Mouse (Mus musculus): ENCODE measurements around the gene Cpox.

GRCm38 (mm10) chr16:58756191-58756590 lies 86.1 kb downstream of the Cpox start:
- TF ChIP-seq CTCF (conservative IDR thresholded peaks at IDR 0.05; ENCODE audit: low read length) (no peak), POU5F1 (IDR thresholded peaks at IDR 0.05; ENCODE audit: borderline replicate concordance, low read length) (no peak), NANOG (IDR thresholded peaks at IDR 0.05; ENCODE audit: borderline replicate concordance, low read length) (no peak)

Data from E14TG2a.4 (cell line).